Mouse (Mus musculus) v-Abl transformed pro-B cells (cell line): ENCODE measurements around the gene Psmb6.

ENCODE experiments used
- in situ Hi-C, 2 experiments: fragments of 400-800 bp; cut with MboI; formaldehyde crosslinking; loops; one replicate each; pipeline ENCODE4 v1.15.1; 2025; ENCODE audit not compliant: unreplicated experiment in 2 of 2

Gene Psmb6

GRCm38 (mm10) chr11:70525184-70525678, at the start of gene Psmb6:
Psmb6 (plus strand) TSS chr11:70525367.
- in situ Hi-C loops: no loop called here

GRCm38 (mm10) chr11:70485498-70485897, 39.7 kb upstream of the Psmb6 start:
- in situ Hi-C loops: loop anchor here (25.0 kb wide), 2 partner anchors 398 to 1023 kb away; partner anchors contain the start of gene Asgr2 (in 1 of the 2)

- in situ Hi-C loops: loop anchor here (25.0 kb wide), 2 partner anchors 401 to 1026 kb away; partner anchors contain the start of gene Asgr2 (in 1 of the 2)
Measured at GRCm38 (mm10) chr11:70487816-70488215, 37.4 kb upstream of the Psmb6 start.

- in situ Hi-C loops: loop anchor here (25.0 kb wide), 2 partner anchors 402 to 1027 kb away; partner anchors contain the start of gene Asgr2 (in 1 of the 2)
Measured at GRCm38 (mm10) chr11:70489138-70489537, 36.0 kb upstream of the Psmb6 start.

GRCm38 (mm10) chr11:70489684-70490083, 35.5 kb upstream of the Psmb6 start:
- in situ Hi-C loops: loop anchor here (25.0 kb wide), 2 partner anchors 402 to 1027 kb away; partner anchors contain the start of gene Asgr2 (in 1 of the 2)

GRCm38 (mm10) chr11:70499566-70500475, 25.3 kb upstream of the Psmb6 start:
- in situ Hi-C loops: loop anchor here (5.0 to 25.0 kb wide), 4 partner anchors 38 to 1038 kb away; partner anchors contain the start of genes 0610010K14Rik (in 2 of the 2), Bcl6b (in 2 of the 2), Gm21988 (in 2 of the 2) and Rnasek (in 2 of the 2)

- in situ Hi-C loops: loop anchor here (5.0 to 25.0 kb wide), 2 partner anchors 38 to 263 kb away; partner anchors contain the start of genes 0610010K14Rik (in 2 of the 2), Bcl6b (in 2 of the 2), Gm21988 (in 2 of the 2) and Rnasek (in 2 of the 2)
Measured at GRCm38 (mm10) chr11:70500476-70500812, 24.7 kb upstream of the Psmb6 start.

- in situ Hi-C loops: loop anchor here (5.0 to 25.0 kb wide), 2 partner anchors 40 to 265 kb away; partner anchors contain the start of genes 0610010K14Rik (in 2 of the 2), Bcl6b (in 2 of the 2), Gm21988 (in 2 of the 2) and Rnasek (in 2 of the 2)
Measured at GRCm38 (mm10) chr11:70502018-70502417, 23.1 kb upstream of the Psmb6 start.

GRCm38 (mm10) chr11:70504970-70505369, 20.2 kb upstream of the Psmb6 start, which contains the start of gene Tm4sf5:
Tm4sf5 (plus strand) TSS chr11:70505244.
- in situ Hi-C loops: loop anchor here (5.0 to 25.0 kb wide), 3 partner anchors 43 to 268 kb away; partner anchors contain the start of genes 0610010K14Rik (in 2 of the 2), Arrb2 (in 2 of the 2), Bcl6b (in 2 of the 2) and Gm21988 (in 2 of the 2)

- in situ Hi-C loops: loop anchor here (5.0 to 25.0 kb wide), 2 partner anchors 74 to 269 kb away; partner anchors contain the start of genes 0610010K14Rik (in 2 of the 2), Arrb2 (in 2 of the 2), Bcl6b (in 2 of the 2) and Gm21988 (in 2 of the 2)
Measured at GRCm38 (mm10) chr11:70506385-70506784, 18.8 kb upstream of the Psmb6 start.

GRCm38 (mm10) chr11:70506962-70507515, 18.1 kb upstream of the Psmb6 start:
- in situ Hi-C loops: loop anchor here (5.0 to 25.0 kb wide), 2 partner anchors 75 to 270 kb away; partner anchors contain the start of genes 0610010K14Rik (in 2 of the 2), Arrb2 (in 2 of the 2), Bcl6b (in 2 of the 2) and Gm21988 (in 2 of the 2)

GRCm38 (mm10) chr11:70509753-70510564, 15.2 kb upstream of the Psmb6 start:
- in situ Hi-C loops: loop anchor here (5.0 to 25.0 kb wide), 2 partner anchors 78 to 273 kb away; partner anchors contain the start of genes 0610010K14Rik (in 2 of the 2), Arrb2 (in 2 of the 2), Bcl6b (in 2 of the 2) and Gm21988 (in 2 of the 2)

GRCm38 (mm10) chr11:70511242-70511641, 13.9 kb upstream of the Psmb6 start:
- in situ Hi-C loops: loop anchor here (25.0 kb wide), 1 partner anchor 274 kb away; the partner anchor contains the start of genes 0610010K14Rik (in 2 of the 2), Bcl6b (in 2 of the 2), Gm21988 (in 2 of the 2) and Rnasek (in 2 of the 2)

- in situ Hi-C loops: loop anchor here (25.0 kb wide), 1 partner anchor 275 kb away; the partner anchor contains the start of genes 0610010K14Rik (in 2 of the 2), Bcl6b (in 2 of the 2), Gm21988 (in 2 of the 2) and Rnasek (in 2 of the 2)
Measured at GRCm38 (mm10) chr11:70511825-70512224, 13.3 kb upstream of the Psmb6 start.

GRCm38 (mm10) chr11:70512709-70513342, 12.3 kb upstream of the Psmb6 start:
- in situ Hi-C loops: loop anchor here (25.0 kb wide), 1 partner anchor 276 kb away; the partner anchor contains the start of genes 0610010K14Rik (in 2 of the 2), Bcl6b (in 2 of the 2), Gm21988 (in 2 of the 2) and Rnasek (in 2 of the 2)

GRCm38 (mm10) chr11:70513520-70513919, 11.6 kb upstream of the Psmb6 start:
- in situ Hi-C loops: loop anchor here (25.0 kb wide), 1 partner anchor 276 kb away; the partner anchor contains the start of genes 0610010K14Rik (in 2 of the 2), Bcl6b (in 2 of the 2), Gm21988 (in 2 of the 2) and Rnasek (in 2 of the 2)

GRCm38 (mm10) chr11:70514288-70514687, 10.9 kb upstream of the Psmb6 start, which contains the start of gene Vmo1:
Vmo1 (minus strand) TSS chr11:70514616.
- in situ Hi-C loops: loop anchor here (25.0 kb wide), 1 partner anchor 277 kb away; the partner anchor contains the start of genes 0610010K14Rik (in 2 of the 2), Bcl6b (in 2 of the 2), Gm21988 (in 2 of the 2) and Rnasek (in 2 of the 2)
